In the genomic region with DNA sequence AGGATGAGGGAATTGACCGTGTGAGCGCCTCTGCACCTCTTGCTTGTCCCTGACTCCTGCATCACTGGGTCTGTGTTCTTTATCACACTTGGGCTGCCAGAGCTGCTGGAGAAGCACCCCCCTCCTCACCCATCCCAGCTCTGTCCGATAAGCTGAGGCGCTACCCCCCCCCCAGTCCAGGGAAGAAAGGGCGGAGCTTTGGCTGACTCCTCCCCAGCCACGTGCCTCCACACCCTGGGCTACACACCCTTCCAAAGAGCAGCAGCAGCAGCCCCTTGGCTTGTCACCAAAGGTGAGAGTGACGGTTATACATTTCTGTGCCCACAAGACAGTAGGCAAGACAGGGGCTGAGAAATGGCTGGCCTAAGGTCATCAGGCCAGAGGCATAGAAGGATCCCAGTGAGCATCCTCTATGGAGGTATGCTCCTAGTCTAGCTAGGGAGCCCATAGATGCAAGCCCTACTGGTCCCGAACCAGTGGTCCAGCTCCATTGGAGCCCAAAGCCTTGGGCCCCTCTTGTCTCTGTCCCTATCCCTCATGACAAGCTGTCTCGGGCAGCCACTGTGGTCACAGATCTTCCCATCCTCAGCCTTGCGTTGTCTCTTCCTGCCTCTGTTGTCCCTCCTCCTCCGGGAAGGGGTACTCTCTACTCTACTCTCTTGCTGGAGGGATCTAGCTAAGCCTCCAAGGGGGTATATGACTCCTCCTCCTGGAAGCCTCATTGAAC, we compare ENCODE assay signal across 12 mouse cellular contexts. TPM values are rescaled to one million over a fixed set of nuclear protein-coding genes. Genes with fewer than 3 reads are reported as not detected.
DNase-seq lines count a peak whose midpoint lies in the region; ATAC-seq lines count a peak whose summit lies in the region.
"Had no signal": no experiment of that assay in that cellular context is flagged by ENCODE, and none has a peak within 500 bp of the region (broad histone marks: within the 10 kb centered on the region; RNA-seq: fewer than 3 reads in every experiment).

No protein-coding gene starts in this region.

- peak overlapping the region; percentile 26 for H3K4me2 ChIP-seq in liver, embryonic 16.5 days (ENCODE audit: low read depth, low read length)
- H3K4me2 ChIP-seq: limb, embryonic 15.5 days; midbrain, embryonic 12.5 days; neural tube, embryonic 13.5 days had no signal

- 29% methylated on average over 11 of the region's 11 CpGs for WGBS in liver, embryonic 16.5 days (ENCODE audit: insufficient replicate concordance)

- no peaks in the 10 kb centered on the region for H3K9me3 ChIP-seq in erythroblast, embryonic 14.5 days (ENCODE audit: control insufficient read depth, low read length)
- no peaks in the 10 kb centered on the region for H3K9me3 ChIP-seq in liver, embryonic 16.5 days (replicated peaks; ENCODE audit: control insufficient read depth, low read length)
- H3K9me3 ChIP-seq: limb, embryonic 15.5 days; midbrain, embryonic 12.5 days; neural tube, embryonic 13.5 days had no signal

- no peaks in the 10 kb centered on the region for H3K27me3 ChIP-seq in erythroblast, embryonic 14.5 days (ENCODE audit: control insufficient read depth)
- H3K27me3 ChIP-seq in liver, embryonic 16.5 days (ENCODE audit: control insufficient read depth, insufficient read depth, low read depth, low read length), result no peaks in the 10 kb centered on the region

- H3K27ac ChIP-seq in liver, embryonic 16.5 days (ENCODE audit: low read length), result peak overlapping the region; percentile 93
- H3K27ac ChIP-seq: limb, embryonic 15.5 days; midbrain, embryonic 12.5 days; neural tube, embryonic 13.5 days had no signal

- H3K36me3 ChIP-seq in erythroblast, embryonic 14.5 days (ENCODE audit: control insufficient read depth), result peaks cover 9% of the 10 kb centered on the region
- H3K36me3 ChIP-seq in liver, embryonic 16.5 days (ENCODE audit: control insufficient read depth, insufficient read depth), result no peaks in the 10 kb centered on the region
- H3K36me3 ChIP-seq: limb, embryonic 15.5 days; midbrain, embryonic 12.5 days; neural tube, embryonic 13.5 days had no signal

- DNase-seq in kidney, postnatal 10 days, result peak; percentile 29
- DNase-seq in kidney, adult 18-20 months, result no peak
- DNase-seq in c-Kit-negative CD71-positive TER-119-positive erythroid progenitor cells, embryonic 14.5 days (ENCODE audit: low read depth, low spot score), result peak; percentile 33
- DNase-seq in adrenal gland, postnatal 4 days (ENCODE audit: low spot score in 2 of 2), result no peak
- no peak for DNase-seq in layer of hippocampus, postnatal 25 days (ENCODE audit: extremely low spot score in 1 of 2, low spot score in 1 of 2)
- DNase-seq: layer of hippocampus, adult 9-11 months had no signal

- peak; percentile 57 for ATAC-seq in liver, embryonic 16.5 days (ENCODE audit: low read depth)
- ATAC-seq: forebrain, embryonic 16.5 days had no signal

- H3K9ac ChIP-seq in liver, embryonic 16.5 days (ENCODE audit: low read depth, low read length), result peak overlapping the region; percentile 35
- H3K9ac ChIP-seq: limb, embryonic 15.5 days; midbrain, embryonic 12.5 days; neural tube, embryonic 13.5 days had no signal

- peak overlapping the region; percentile 17 for H3K4me3 ChIP-seq in erythroblast, embryonic 14.5 days (replicated peaks)
- H3K4me3 ChIP-seq in liver, embryonic 16.5 days (ENCODE audit: low read depth, low read length), result no peak overlapping the region
- H3K4me3 ChIP-seq: limb, embryonic 15.5 days; midbrain, embryonic 12.5 days; neural tube, embryonic 13.5 days had no signal

- H3K4me1 ChIP-seq in erythroblast, embryonic 14.5 days (ENCODE audit: control insufficient read depth), result peaks cover 90% of the 10 kb centered on the region
- H3K4me1 ChIP-seq in liver, embryonic 16.5 days (ENCODE audit: control insufficient read depth, low read depth, low read length), result peaks cover 87% of the 10 kb centered on the region

RNA-seq across cellular contexts. Expression of gene Zfp36l2, which starts 33.3 kb away (rescaled TPM):
- 6.6 and 7.9 TPM in 2 replicates for polyA plus RNA-seq in erythroblast, embryonic 14.5 days (2012)
- 4.6 and 4.7 TPM in 2 replicates for polyA plus RNA-seq in liver, embryonic 16.5 days (2015; fragmentation: Nextera tagmentation; extraction: Ambion mirVana)
- total RNA-seq in adrenal gland, postnatal 4 days (2021), result 10 to 100 TPM; 65.6 to 71.3 TPM
- 10 to 100 TPM; 26.6 to 28.7 TPM for total RNA-seq in layer of hippocampus, postnatal 25 days (2021)

Comparison
In these comparisons a context has a peak if more than half of its experiments do, and no peak if none do; other contexts are left out.
1. DNase-seq: peak in kidney, postnatal 10 days (single experiment) and c-Kit-negative CD71-positive TER-119-positive erythroid progenitor cells, embryonic 14.5 days (single experiment); none in kidney, adult 18-20 months (single experiment), adrenal gland, postnatal 4 days (0 of 2) and layer of hippocampus, postnatal 25 days (0 of 2).